Mouse (Mus musculus): ENCODE results near the gene Vps8. TPM values are rescaled to one million over a fixed set of nuclear protein-coding genes. Genes with fewer than 3 reads are reported as not detected.
A peak's percentile ranks its signal among the peaks of the same experiment; 100 is the strongest.

The Vps8 gene
- total RNA-seq (2021) = 10 to 100 TPM; 49.1 to 60.4 TPM
- long read RNA-seq, experiment 1, full-length matches to known transcripts = 22 of 32 reads
- long read RNA-seq, experiment 1, partial matches to known transcripts = 5 of 32 reads
- long read RNA-seq, experiment 1, other reads (novel, unspliced or antisense) = 5 of 32 reads
- long read RNA-seq, experiment 2, full-length matches to known transcripts = 29 of 42 reads
- long read RNA-seq, experiment 2, partial matches to known transcripts = 8 of 42 reads
- long read RNA-seq, experiment 2, other reads (novel, unspliced or antisense) = 5 of 42 reads

DNA sequence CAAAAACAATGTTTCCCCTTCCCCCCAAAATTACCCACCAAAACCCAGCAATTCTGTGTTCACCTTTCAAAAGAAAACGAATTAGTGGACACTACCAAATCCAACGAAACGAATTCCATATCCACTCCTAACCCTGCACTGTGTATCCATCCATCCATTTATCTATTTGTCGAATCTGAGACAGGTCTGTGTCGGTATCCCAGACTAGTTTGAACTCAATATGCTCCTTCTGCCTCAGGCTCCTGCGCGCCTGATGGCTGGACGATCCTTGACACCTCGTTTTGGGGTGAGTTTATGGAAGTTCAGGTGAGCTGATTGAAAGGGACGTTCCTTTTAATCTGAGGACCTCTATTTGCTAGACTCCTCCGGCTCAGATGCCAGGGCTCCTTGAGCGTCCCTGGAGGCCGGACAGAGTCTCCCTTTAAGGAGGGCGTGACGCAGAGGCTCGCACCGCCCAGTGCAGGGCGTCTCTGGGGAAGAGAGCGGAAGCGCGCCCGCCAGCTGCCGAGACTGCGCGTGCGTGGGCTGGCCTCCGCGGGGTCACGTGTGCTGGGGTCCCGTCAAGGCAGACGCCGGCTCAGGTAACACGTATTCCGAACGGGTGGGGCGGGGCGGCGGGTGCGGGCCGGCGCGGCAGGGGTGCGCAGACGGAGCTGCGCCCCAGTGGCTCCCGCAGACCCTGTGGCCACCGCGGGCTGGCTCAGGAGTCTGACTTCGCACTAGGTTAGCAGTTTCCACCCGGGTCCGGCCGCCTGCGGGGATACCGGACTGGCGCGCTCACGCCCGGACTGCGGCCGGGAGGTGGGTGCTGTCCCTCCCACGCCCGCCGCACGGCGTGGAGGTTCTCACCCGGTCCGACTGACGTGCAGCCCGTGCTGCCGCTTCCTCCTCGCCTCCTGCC lies at the start of gene Vps8:
Vps8 (plus strand) TSS at position 474 of the 901 bp plus-strand sequence.
- DNase-seq (ENCODE audit: low spot score in 2 of 2) = peak; percentile 82 to 91

DNA sequence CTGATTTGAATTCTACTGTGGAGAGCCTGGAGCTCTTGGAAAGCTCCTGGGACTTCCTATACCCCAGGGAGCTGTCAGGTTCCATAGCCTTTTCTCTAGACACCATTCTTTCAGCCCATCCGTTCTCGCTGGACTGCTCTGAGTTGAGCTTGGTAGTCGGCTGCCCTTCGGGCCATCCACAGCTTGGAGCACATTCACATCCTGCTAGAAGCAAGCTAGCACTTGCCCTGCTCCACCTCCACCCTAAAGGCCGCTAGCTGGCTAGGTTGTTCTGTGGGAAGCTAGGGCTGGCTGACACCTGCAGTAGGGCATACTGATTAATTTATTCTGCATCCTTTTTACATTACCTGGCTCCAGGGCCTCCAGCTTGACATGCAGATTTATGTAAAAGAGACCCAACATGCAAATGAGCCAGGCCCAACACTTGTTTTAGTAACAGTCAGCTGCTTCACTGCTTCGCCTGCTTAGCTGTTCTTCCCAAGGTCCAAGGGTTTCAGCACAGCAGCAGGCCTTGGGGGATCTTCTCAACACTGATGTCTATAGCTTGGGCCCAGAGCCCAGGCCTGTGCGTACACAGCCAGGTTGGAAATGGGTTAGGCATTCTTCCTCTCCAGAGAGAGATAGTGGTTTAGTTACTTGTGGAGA lies 49.5 kb upstream of the Vps8 start:
- no peak for DNase-seq (ENCODE audit: low spot score in 2 of 2)

DNA sequence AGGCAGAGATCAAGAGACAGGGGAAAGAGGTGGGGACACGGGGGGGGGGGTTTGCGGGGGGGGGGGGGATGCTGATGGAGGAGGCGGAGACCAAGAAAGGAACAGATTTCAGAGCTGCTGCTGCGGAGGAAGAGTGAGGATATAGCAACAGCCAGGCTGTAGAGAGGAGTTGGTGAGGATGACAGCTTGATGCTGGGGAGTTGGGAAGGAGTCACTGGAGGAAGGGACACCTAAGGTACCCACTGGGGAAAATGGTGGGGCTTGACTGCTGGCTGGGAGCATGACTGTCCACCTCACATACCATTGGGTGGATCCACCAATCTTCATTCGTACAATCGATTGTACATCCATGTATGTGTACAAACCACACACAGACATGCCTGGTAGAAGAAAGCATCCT lies 48.9 kb upstream of the Vps8 start:
- DNase-seq (ENCODE audit: low spot score in 2 of 2) = no peak

DNA sequence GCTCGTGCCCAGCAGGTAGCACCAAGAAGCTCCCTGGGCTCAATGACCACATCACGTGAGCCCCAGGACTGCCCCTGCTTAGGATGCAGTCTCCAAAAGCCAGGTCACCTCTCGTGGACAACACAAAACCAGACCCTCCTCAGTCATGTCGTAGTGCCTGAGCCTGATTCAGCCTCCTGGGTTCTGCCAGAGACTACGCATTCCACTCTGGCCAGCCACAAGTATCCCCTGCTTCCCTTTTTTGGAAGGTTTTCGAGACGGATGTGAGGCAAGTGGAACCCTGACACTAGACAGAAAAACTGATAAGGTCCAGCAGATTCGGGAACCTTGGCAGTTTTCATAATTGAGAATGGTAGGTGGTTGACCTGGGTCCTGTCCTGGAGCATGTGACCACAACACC lies 47.8 kb upstream of the Vps8 start:
- no peak for DNase-seq (ENCODE audit: low spot score in 2 of 2)

DNA sequence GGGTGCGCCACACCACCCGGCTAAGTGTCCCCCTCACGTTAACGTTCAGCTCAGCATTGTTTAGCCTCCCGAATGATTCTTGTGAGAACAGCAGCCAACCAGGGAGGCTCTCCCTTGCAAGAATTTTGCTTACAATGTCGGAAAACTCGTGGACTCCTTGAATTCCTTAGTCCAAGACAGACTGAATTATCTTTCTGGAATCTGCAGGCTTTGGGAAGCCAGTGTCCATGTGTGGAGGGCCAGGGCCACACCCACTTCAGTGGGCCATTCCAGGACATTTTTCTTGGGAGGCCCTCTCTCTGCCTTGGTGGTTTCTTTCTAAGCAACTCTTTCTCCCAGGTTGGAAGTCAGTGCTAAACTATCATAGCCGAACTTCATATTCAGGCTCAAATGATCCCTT lies 46.6 kb upstream of the Vps8 start:
- no peak for DNase-seq (ENCODE audit: low spot score in 2 of 2)

DNA sequence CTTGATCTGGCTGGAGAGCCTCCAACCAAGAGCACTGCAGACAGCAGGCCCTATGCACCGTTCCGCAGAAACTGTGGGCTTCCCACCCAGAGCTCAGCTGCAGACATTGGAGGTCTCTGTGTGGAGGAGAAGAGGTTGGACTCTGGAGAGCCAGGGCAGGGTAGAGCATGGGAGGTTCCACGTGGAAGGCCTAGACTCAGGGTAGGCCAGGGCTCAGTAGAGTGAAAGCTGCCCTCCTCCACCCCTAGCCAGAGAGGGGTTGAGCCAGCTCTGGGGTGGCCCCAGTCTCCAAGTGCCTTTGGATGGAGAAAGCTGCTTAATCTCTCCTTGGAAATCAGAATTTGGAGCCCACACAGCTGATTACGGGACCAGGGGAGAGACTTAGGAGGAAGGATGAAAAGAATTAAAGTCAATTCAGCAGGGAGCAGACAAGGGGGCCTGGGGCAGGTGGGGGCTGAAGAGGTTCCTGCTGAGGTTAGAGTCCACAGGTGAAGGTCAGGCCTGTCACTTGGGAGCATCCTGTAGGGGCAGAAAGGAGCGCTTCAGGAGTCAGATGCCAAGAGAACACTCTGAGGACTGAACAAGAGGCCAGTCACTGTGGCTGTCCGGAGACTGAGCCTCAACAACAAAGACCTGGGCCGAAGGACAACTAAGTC lies 45.8 kb upstream of the Vps8 start:
- DNase-seq (ENCODE audit: low spot score in 2 of 2) = no peak

DNA sequence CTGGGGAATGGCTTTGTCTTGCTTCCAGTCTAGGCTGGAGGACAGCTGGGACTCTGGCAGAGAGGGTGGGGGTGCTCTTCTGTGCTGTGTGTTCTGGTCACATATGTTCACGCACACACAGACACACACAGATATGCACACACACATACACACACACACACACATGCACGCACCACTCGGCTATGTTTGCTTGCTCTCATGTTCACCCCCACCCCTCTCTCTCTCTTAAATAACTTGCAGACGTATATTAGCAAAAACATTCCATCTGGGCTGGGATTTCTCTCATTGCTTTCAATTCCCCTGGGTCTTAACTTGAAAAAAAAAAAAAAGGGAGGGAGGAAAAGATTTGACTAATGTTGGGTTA lies 45.3 kb upstream of the Vps8 start:
- DNase-seq (ENCODE audit: low spot score in 2 of 2) = no peak

DNA sequence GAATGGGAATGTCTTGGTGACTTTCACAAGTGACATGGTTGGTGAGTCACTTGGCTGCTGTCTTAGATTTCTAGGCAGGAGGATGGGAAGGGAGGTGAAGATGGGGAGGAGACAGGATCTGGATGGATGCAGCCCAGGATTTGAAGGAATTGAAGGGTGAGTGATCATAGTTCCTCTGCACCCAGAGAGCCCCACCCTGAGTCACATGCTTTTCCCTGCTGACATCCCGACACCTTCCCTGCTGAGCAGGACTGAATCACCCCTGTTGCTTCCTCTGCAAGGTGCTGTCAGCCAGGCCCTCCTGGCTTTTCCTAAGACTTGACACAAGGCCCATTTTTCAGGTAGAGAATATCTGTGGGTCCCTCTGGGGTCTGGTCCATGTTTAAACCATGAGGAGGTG lies 41.4 kb upstream of the Vps8 start:
- no peak for DNase-seq (ENCODE audit: low spot score in 2 of 2)

DNA sequence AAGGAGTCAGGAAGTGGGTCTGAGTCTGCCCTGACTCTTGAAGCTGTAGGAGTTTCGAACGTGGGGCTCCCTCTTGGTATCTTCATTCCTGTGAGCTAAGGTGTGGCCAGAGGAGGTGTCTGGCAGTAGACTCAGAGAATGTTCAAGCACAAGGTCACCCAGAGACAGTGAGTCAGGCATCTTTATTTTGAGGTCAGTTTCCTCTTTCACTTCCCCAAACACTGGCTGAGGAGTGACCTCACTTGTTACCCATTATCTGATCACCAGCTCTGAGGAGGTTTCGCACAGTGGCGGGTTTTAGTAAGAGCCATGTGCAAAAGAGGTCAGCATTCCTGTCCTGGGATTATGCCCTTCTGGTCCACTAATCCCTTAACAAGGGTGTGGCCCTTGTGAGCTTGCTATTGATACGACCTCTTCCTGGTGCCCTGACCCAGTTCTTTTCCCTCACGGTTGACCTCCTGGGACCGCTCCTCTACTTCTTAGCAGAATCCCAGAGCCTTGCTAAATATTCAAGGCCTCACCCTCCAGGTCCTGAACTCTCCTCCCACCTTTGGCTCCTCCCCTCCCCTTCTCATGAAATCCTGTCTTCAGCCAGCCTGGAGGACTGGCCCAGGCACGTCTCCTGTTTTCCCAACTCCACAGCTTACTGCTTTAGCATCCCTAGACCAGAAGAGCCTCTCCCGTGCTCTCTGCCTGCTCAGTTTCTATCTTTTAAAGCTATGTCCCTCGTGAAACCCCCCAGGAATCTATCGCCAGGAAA lies 40.6 kb upstream of the Vps8 start:
- DNase-seq (ENCODE audit: low spot score in 2 of 2) = no peak

DNA sequence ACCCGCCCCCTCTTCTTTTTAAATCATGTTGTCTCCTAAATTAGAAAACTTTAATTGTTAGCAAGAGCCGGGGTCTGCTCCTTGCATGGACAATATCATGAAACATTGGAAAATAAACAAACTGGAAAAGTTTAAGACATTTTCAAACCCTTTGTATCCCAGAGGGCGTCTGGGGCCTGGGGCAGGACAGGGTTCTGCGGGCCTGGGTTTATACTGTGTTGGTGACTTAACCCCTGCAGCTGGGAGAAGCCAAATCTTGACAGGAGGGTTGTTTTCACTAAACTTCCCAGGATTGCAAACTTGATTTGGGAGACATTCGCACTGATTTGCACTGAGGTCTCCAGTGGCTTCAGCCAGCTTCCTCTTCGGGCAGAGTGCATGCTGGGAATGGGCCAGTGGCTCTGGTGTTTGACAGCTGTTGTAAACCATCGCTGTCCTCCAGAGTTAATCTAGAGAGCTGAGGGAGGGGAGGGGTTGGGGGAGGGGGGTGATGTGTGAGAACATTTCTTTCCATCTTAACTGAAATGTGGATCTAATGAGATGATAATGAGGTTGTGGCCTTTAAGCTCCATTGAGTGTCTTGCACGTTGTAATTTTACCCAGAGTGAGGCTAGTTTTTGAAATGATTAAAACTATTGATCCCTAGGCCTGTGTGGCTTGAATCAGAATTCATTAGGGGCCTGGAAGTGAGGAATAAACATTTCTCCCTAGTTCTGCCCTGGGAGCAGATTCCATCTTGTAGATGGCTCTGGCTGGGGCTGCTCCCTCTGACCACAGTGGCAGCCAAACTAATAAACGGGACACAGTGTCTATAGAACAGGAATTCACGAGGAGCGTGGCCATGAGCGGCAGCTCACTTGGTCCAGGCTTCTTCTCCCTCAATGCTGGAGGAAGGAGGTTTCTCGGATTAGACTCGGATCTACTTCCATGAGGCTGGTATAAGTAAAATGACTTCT lies 36.7 kb upstream of the Vps8 start:
- no peak for DNase-seq (ENCODE audit: low spot score in 2 of 2)

DNA sequence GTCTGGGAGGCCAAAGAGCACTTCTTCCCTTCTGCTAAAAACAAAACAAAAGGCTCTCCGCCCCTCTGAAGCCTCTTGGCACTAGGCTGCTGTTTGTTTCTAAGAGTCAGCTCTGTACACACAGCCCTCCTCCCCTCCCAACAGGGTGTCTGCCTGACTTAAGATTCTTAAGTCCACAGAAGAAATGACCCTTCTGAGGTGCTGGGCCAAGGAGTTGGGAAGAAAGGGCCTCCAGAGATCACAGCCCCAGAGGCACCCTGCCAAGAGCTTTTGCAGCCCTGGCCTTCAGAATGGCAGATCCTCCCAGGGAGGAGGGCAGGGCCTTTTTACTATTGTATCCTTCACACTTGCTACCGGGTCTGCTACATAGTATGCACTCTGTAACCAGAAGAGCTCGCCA lies 33.6 kb upstream of the Vps8 start:
- no peak for DNase-seq (ENCODE audit: low spot score in 2 of 2)

DNA sequence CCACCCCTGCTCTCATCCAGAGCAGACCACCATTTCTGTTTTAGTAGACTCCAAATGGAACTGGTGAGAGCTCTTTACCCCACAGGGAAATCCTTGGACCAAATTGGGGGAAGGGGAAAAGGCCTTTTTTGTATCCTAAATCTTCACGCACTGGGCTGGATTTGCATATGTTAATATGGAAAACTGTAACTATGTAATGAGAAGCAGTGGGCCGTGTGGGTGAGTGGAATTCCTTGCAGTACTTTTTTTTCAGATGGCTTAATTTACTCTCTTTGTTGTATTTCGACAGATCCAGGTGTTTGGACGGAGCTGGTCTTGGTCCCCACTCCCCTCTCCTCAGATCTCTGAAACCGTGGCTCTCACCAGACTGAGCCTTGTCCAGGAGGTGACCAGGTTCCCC lies 32.2 kb upstream of the Vps8 start:
- no peak for DNase-seq (ENCODE audit: low spot score in 2 of 2)

DNA sequence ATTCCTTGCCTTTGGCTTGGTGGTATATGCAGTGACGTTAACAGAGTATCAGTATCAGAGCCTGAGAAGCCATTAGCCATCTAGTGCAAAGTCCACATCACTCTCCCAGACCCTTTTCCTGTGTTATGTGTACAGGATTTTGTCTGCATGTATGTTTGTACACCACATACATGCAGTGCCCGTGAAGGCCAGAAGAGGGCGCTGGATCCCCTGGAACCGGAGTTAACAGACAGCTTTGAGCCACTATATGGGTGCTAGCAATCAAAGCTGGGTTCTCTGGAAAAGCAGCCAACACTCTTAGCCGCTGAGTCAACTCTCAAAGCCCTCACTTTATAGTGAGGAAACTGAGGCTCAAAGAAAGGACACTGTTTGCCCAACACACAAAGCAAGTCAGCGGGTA lies 30.8 kb upstream of the Vps8 start:
- no peak for DNase-seq (ENCODE audit: low spot score in 2 of 2)

DNA sequence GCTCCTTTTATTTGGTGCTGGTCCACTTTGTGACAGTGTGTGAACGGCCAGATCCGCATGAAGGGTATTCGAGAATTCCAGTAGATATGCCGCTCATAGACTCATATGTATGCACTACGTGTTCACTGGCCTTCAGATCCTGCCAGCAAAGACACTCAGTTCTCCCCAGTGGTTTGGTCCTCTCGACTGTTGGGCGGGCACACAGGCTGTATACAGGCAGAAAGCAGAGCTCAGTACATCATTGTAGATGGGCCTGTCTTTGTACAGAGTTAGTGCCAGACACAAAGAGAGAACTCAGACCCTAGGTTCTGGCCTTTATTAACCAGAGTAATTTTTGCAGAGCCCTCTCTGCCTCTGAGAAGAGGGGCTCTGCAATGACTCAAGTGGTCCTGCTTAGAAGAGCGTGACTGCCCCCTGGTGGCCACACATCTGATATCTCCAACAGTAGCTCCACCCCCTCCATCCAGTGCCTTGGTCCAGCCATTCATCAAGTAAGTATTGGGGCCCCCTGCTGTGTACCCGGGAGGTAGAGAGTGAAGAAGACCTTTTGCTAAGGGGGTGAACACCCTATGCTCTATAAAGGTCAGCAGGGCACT lies 30.3 kb upstream of the Vps8 start:
- peak; percentile 87 to 92 for DNase-seq (ENCODE audit: low spot score in 2 of 2)

DNA sequence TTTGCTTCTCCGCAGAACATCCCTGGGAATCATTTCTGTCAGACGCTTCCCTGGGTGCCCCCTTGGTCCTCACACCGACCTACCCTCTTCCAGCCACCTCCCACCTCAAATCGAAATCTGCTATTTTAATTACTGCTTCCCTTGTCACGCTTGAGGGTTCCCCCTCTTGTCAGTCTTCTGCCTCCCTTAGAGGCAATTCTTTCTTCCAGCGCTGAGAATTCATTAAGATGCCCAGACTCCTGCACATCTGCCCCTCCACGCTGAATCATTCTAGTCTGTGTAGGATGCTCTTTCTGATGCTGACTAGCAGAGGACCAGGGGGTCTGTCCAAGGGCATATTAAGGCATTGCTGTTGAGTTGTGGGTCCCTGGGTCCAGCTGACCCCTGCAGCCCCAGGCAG lies 27.4 kb upstream of the Vps8 start:
- no peak for DNase-seq (ENCODE audit: low spot score in 2 of 2)

DNA sequence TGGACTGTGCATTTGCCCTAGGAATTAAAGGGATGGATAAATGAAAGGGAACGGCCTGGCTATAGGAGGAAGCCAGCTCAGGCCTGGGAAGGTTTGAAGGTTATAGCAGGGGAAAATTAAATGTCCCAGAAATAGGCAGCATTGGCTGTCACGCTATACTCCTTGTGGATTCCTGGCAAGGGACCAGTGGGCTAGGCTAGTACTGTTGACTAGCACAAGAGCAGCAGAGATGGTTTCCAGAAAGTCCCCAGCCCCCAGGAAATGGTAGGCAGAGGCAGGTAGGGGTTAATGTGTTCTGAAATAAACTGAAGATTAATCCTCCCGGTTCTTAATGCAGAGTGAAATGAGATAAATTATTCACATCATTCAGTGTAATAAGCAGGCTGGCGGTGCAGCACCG lies 25.2 kb upstream of the Vps8 start:
- no peak for DNase-seq (ENCODE audit: low spot score in 2 of 2)

DNA sequence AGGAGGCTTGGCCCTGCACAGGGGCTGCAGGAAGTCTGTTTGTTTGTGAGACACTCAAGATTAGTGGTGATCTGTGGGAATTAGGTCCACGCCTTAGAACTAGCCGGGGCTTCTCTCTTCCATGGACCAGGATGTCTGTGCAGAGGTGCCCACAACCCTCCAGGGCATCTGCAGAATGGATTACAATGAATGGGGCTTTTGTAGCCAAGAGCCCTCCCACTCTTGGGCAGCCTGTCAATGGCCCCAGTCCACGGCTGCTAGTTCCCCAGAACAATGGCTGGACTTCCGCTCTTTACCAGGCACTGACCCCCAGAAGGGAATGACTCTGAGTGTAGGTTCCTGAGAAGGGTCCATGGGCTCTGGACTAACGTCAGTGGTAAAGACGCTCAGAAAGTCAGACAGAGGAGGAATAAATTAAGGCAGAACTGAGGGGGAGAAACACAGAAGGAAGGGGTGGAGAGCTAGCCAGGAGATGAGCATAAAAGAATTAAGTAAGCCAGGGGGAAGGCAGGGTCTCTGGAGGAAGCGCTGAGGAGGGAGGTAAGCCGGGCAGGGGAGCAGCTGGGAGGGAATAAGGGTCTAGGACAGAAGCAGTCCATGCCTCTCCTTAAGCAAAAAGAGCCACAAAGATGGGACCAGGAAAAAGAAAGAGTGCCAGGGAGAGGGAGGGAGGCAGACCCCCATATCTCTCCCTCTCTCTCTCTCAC lies 24.4 kb upstream of the Vps8 start:
- no peak for DNase-seq (ENCODE audit: low spot score in 2 of 2)

DNA sequence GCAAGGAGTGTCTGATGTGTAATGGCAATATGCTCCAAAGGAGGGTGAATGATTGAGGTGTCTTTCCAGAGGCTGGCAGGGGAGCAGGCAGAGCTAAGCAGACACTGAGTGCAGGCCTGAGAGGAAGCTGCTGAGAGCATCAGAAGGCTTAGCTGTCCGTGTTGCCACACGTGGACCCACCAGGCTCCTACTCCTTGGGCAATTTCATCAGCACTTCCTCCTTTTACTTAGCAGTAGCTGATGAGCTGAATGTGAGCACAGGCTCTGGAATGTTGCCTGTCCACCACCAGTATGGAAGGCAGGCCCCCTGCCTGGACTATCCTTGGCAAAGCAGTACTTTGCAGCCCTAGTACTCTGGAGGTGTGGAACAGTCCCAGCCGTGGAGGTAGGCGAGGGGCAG lies 23.0 kb upstream of the Vps8 start:
- no peak for DNase-seq (ENCODE audit: low spot score in 2 of 2)

DNA sequence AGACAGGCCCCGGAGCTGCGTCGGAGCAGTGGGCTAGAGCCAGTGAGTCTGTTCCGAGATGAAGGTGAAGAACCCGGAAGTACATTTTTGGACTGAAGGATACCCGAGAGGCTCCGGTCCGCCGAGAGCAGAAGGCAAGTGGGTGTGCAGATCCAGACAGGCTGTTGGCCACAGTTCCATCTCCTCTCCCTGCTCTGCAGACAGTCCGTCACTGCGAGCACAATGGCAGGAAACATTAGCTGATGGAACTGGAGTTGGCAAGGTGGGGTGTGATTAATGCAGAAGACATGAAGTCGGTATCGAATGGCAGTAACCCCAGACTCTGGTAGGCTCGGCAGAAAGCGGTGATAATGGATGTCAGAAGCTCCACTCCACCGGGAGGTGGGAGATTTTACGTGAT lies 20.9 kb upstream of the Vps8 start:
- DNase-seq (ENCODE audit: low spot score in 2 of 2) = no peak

All from layer of hippocampus, postnatal 14 days (tissue).